Mouse (Mus musculus) G1E (cell line): ENCODE measurements around the gene Herpud1.

Experiments used
- CTCF ChIP-seq: IDR thresholded peaks from 2 replicates; pipeline ENCODE4 v1.5.1; 2012; ENCODE audit warnings: low read depth, low read length, inconsistent platforms, mixed read lengths
- GATA1 ChIP-seq: IDR thresholded peaks from 2 replicates; pipeline ENCODE4 v1.6.1; 2012; ENCODE audit warnings: borderline replicate concordance, low read length, inconsistent platforms, mixed read lengths

GRCm38 (mm10) chr8:94415218-94415617 is 29.0 kb downstream of the Herpud1 start:
- TF ChIP-seq GATA1 (no peak), CTCF (no peak)
